Mouse (Mus musculus) ES-E14 (cell line): ENCODE measurements at regions not wholly inside any gene's neighbourhood (a gene's known extent, or its start where the extent isn't known, plus 50 kb on each side); places are given as distances from the start of the nearest gene placed in this dataset.

Experiments
- CHD2 ChIP-seq: IDR thresholded peaks from 2 replicates; pipeline ENCODE4 v1.6.1; 2014; ENCODE audit warnings: mild to moderate bottlenecking, low read depth, low read length, inconsistent platforms
- HCFC1 ChIP-seq: IDR thresholded peaks from 2 replicates; pipeline ENCODE4 v1.6.1; 2012; ENCODE audit warnings: low read length, inconsistent platforms, borderline replicate concordance; ENCODE audit not compliant: insufficient read depth
- MAFK ChIP-seq: IDR thresholded peaks from 2 replicates; pipeline ENCODE4 v1.6.1; 2014; ENCODE audit warnings: mild to moderate bottlenecking, low read depth, low read length, inconsistent platforms; ENCODE audit not compliant: insufficient read depth
- ZC3H11A ChIP-seq: IDR thresholded peaks from 2 replicates; pipeline ENCODE4 v1.6.1; 2012; ENCODE audit warnings: low read depth, mild to moderate bottlenecking, inconsistent platforms, low read length, borderline replicate concordance

DNA sequence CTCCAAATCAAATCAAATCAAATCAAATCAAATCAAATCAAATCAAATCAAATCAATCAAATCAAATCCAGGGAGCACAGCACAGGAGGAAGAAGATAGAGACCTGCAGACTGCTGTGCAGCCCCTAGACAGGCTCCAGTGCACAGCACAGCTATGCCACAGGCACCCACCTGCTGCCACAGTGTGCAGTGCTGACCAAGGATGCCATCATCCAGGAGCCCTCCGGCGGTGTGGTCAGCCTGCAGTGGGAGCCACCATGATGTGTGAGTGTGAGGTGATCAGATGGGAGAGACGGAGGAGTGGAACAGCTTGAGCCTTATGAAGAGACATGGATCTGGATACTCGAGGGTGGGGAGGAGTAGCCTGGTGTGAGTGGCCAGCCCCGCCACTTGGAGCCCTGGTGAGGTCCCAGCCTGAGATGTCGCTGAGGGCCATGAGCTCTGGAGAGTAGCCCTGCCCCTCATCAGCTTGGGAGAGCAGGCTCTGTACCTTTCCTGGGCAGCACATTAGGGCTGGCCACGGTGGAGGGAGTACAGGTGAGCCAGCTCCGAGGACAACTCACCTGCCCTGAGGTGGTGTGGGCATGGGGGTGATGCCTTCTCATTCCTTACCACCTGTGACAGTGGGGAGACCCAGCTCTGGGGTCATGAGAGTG, 252.4 kb downstream of the Dact1 start:
- TF ChIP-seq MAFK = no peak
- no peak for TF ChIP-seq CHD2
- no peak for TF ChIP-seq HCFC1
- no peak for TF ChIP-seq ZC3H11A
